Mouse (Mus musculus) limb, embryonic 11.5 days (tissue): Measurements from ENCODE around the gene Gm4559. TPM values are rescaled to one million over a fixed set of nuclear protein-coding genes. Genes with fewer than 3 reads are reported as not detected.
"Not testable (repeated sequence)": the region's sequence is repeated elsewhere in the genome, so short reads cannot be mapped to it uniquely, and the experiment has no call there.

Experiments used
- ATAC-seq: fragments of 200-750 bp; cut with Nextera tagmentation; 2 replicates; pipeline ENCODE4 v1.8.0; 2017; ENCODE audit warnings: low read depth; ENCODE audit not compliant: insufficient number of reproducible peaks, low FRiP score, low TSS enrichment
- DNase-seq: peaks from one replicate; pipeline ENCODE4 v3.0.0-alpha.2; 2015; ENCODE audit warnings: low spot score
- H3K27ac ChIP-seq: fragments of 300-500 bp; sonication (generic); replicated peaks from 2 replicates; pipeline ENCODE4 v1.5.1; 2014; ENCODE audit warnings: low read depth, mild to moderate bottlenecking, low read length
- H3K27me3 ChIP-seq: fragments of 300-500 bp; sonication (generic); 2 replicates; pipeline ENCODE4 v1.6.1; 2014; ENCODE audit warnings: mild to moderate bottlenecking, low read length, mixed read lengths; ENCODE audit not compliant: control insufficient read depth, insufficient read depth
- H3K36me3 ChIP-seq: fragments of 300-500 bp; sonication (generic); 2 replicates; pipeline ENCODE4 v1.6.1; 2014; ENCODE audit warnings: mild to moderate bottlenecking, low read length, moderate library complexity, mixed read lengths; ENCODE audit not compliant: control insufficient read depth, insufficient read depth
- H3K4me1 ChIP-seq: fragments of 300-500 bp; sonication (generic); 2 replicates; pipeline ENCODE4 v1.6.1; 2014; ENCODE audit warnings: low read length, mixed read lengths; ENCODE audit not compliant: control insufficient read depth, insufficient read depth
- H3K4me2 ChIP-seq: fragments of 300-500 bp; sonication (generic); 2 replicates; pipeline ENCODE4 v1.6.1; 2014; ENCODE audit warnings: low read depth, mild to moderate bottlenecking, moderate library complexity; ENCODE audit not compliant: severe bottlenecking
- H3K4me3 ChIP-seq: fragments of 300-500 bp; sonication (generic); 2 replicates; pipeline ENCODE4 v1.5.1; 2014; ENCODE audit warnings: low read depth, low read length
- H3K9ac ChIP-seq: fragments of 300-500 bp; sonication (generic); 2 replicates; pipeline ENCODE4 v1.6.1; 2014; ENCODE audit warnings: mild to moderate bottlenecking, low read length
- H3K9me3 ChIP-seq: fragments of 300-500 bp; sonication (generic); 2 replicates; pipeline ENCODE4 v1.6.1; 2016; ENCODE audit warnings: low read length; ENCODE audit not compliant: control insufficient read depth
- whole genome bisulfite sequencing: fragments of 180-500 bp; shearing (Covaris S2); extraction: QIAGEN DNeasy Blood & Tissue Kit; methylation state at CpG from one replicate; pipeline ENCODE4 v1.1.7; 2014; 5-methylcytosine and 5-hydroxymethylcytosine counted together
- polyA plus RNA-seq: library from polyadenylated mRNA; unstranded; fragments of >200 nt; fragmentation: Nextera tagmentation; extraction: Ambion mirVana; gene quantifications from 2 replicates; pipeline ENCODE4 v1.2.1, GENCODE M21; 2014

The Gm4559 gene
- polyA plus RNA-seq, 1 experiment from 2014 or later = not detected

DNA sequence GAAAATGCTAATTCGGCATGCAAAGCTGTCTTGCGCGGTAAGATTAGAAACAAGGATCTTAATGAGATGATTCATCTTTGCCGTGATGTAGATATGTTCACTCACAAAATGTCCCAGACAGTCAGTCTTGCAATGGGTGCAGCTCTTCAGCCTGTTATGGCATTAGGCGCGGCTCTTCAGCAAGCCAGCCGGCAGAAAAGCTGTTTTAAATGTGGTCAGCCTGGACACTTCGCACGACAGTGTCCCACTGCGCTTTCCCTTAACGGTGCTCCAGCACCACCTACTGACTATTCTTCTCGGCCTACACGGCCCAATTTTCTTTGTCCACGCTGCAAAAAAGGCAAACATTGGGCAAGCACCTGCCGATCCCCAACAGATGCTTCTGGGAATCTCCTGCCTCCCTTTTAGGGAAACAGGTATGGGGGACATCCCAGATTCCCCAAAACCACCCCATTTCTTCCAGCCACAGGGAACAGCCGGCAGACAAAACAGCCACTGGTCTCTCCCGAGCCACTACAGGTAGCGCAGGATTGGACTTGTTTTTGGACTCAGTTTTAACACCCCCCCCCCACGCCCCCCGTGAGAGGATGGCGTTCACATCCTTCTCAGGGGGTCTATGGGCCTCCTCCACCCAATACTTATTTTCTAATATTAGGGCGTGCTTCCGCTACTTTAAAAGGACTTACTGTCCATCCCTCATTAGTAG is 11.1 kb upstream of the Gm4559 start:
- no peaks in the 10 kb centered on the region for H3K9me3 ChIP-seq
- H3K27ac ChIP-seq = no peak overlapping the region
- no peak overlapping the region for H3K9ac ChIP-seq
- peak; percentile 70 for DNase-seq
- 10% methylated on average over 23 of the region's 23 CpGs for WGBS
- H3K4me2 ChIP-seq = peak overlapping the region; percentile 81
- 0 out of 2 replicates have a peak, but pooled peaks cover 3% of the 10 kb centered on the region for H3K4me1 ChIP-seq
- no peaks in the 10 kb centered on the region for H3K36me3 ChIP-seq
- no peaks in the 10 kb centered on the region for H3K27me3 ChIP-seq
- H3K4me3 ChIP-seq = peak overlapping the region; percentile 18
- ATAC-seq = peak; percentile 55; the same call in 1 of the 2 replicates

DNA sequence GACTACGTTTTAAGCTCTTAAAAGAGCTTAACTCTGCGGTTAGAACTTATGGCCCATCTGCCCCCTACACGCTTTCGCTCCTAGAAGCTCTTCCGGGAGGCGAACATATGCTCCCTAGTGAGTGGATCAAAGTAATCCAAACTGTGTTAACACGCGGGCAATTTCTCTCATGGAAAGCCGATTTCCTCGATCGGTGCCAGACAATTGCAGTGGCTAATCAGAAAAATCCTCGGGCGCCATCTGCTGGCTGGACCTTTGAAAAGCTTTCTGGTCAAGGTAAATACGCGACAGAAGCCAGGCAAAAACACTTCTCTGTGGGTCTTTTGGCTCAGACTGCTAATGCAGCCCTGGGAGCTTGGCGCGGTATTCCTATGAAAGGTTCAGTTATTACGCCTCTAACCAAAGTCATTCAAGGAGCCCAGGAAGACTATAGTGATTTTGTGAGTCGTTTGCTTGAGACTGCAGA is 10.5 kb upstream of the Gm4559 start:
- 0 out of 2 replicates have a peak, but pooled peaks cover 3% of the 10 kb centered on the region for H3K4me1 ChIP-seq
- peak; percentile 99 for DNase-seq
- H3K9me3 ChIP-seq = no peaks in the 10 kb centered on the region
- under 1% methylated on average over 19 of the region's 19 CpGs for WGBS
- H3K27ac ChIP-seq = peak overlapping the region; percentile 51; the same call in 1 of the 2 replicates
- peak overlapping the region; percentile 53 for H3K4me3 ChIP-seq
- H3K36me3 ChIP-seq = no peaks in the 10 kb centered on the region
- peak overlapping the region; percentile 81 for H3K4me2 ChIP-seq
- peak overlapping the region; percentile 65 for H3K9ac ChIP-seq
- no peaks in the 10 kb centered on the region for H3K27me3 ChIP-seq
- ATAC-seq = peak; percentile 58; the same call in 1 of the 2 replicates

- DNase-seq = peak; percentile 83
- no peaks in the 10 kb centered on the region for H3K9me3 ChIP-seq
- peak overlapping the region; percentile 81 for H3K4me2 ChIP-seq
- H3K9ac ChIP-seq = peak overlapping the region; percentile 65
- 0 out of 2 replicates have a peak, but pooled peaks cover 3% of the 10 kb centered on the region for H3K4me1 ChIP-seq
- ATAC-seq = peak; percentile 87
- H3K36me3 ChIP-seq = no peaks in the 10 kb centered on the region
- 0% methylated on average over 38 of the region's 38 CpGs for WGBS
- no peaks in the 10 kb centered on the region for H3K27me3 ChIP-seq
- peak overlapping the region; percentile 51 for H3K27ac ChIP-seq
- H3K4me3 ChIP-seq = peak overlapping the region; percentile 53
Observed at GRCm38 (mm10) chr7:142284023-142284591, 9.9 kb upstream of the Gm4559 start.

DNA sequence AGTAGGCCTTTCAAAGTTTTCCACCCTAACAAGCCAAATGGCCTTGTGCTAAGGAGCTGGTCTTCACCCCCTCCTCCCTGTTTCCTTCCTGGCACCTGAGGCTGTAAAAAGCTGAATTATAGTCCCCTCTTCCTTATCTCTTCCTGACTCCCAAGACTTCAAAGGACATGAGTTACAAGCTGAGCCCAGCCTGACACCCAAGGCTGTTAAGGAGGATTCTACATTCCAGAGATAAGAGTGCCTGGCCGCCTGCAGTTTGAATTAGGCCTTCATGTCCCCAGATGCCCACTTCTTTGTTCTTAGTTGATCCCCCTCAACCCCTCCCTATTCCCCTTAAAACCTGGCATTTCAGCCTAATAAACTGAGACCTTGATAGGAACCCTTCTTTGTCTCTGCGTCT is 8.7 kb upstream of the Gm4559 start:
- 9% methylated on average over 2 of the region's 2 CpGs for WGBS
- not testable (repeated sequence) for DNase-seq, H3K9ac ChIP-seq, H3K4me2 ChIP-seq, H3K36me3 ChIP-seq, H3K9me3 ChIP-seq, H3K4me3 ChIP-seq, H3K27me3 ChIP-seq, H3K4me1 ChIP-seq, H3K27ac ChIP-seq, ATAC-seq

DNA sequence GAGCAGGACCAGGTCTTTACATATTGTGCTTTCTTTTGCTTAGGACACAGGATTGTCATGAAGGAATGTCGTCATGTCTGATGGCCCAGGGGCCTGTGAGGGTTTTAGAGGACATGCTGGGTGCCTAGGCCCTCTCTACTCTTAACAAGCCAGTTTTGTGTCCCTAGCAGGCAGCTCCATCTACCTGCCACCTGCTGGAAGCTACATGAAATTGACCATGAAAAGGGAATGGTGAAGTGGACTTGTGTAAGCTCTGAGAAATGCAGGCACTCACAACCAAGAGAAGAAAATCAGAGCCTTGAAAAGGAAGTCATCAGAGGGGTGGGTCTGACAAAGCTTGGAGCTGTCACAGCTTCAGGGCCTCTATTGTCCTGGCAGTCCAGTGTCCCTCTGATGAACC is 5.1 kb upstream of the Gm4559 start:
- not testable (repeated sequence) for H3K36me3 ChIP-seq, H3K4me1 ChIP-seq, H3K27me3 ChIP-seq, H3K9me3 ChIP-seq, H3K4me2 ChIP-seq, H3K27ac ChIP-seq, ATAC-seq, H3K9ac ChIP-seq, H3K4me3 ChIP-seq, DNase-seq
- WGBS = 75% methylated on average over 1 of the region's 1 CpGs

- not testable (repeated sequence) for H3K4me3 ChIP-seq, H3K36me3 ChIP-seq, H3K9me3 ChIP-seq, H3K4me2 ChIP-seq, H3K9ac ChIP-seq, H3K27me3 ChIP-seq, H3K4me1 ChIP-seq, ATAC-seq, H3K27ac ChIP-seq
- peak; percentile 76 for DNase-seq
- WGBS = 0% methylated on average over 3 of the region's 3 CpGs
Observed at GRCm38 (mm10) chr7:142278183-142278582, 4.0 kb upstream of the Gm4559 start.

DNA sequence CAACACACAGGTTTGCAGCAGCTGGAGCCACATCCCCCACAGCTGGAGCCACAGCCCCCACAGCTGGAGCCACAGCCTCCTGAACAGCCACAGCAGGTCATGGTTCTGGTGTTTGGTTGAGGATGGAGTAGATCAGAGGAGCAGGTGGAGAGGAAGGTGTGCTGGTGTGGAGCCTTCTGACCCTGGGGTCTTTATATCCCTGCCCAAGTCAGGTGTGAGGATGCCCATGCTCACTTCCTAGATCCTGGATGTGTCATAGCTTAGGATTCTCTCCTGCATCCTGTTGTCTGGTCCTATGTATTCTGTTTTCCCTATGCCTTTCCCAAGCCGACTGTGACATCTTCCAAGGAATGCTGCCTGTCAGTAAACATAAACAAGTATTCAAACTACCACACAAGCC is 15.9 kb downstream of the Gm4559 start, which contains the start of gene Gm2431:
Gm2431 (minus strand) TSS at position 101 of the 400 bp plus-strand sequence.
- not testable (repeated sequence) for H3K9me3 ChIP-seq, H3K27ac ChIP-seq, H3K4me3 ChIP-seq, H3K27me3 ChIP-seq, H3K36me3 ChIP-seq, H3K4me2 ChIP-seq, H3K4me1 ChIP-seq, ATAC-seq, DNase-seq, H3K9ac ChIP-seq
- WGBS = 63% methylated on average over 1 of the region's 1 CpGs

DNA sequence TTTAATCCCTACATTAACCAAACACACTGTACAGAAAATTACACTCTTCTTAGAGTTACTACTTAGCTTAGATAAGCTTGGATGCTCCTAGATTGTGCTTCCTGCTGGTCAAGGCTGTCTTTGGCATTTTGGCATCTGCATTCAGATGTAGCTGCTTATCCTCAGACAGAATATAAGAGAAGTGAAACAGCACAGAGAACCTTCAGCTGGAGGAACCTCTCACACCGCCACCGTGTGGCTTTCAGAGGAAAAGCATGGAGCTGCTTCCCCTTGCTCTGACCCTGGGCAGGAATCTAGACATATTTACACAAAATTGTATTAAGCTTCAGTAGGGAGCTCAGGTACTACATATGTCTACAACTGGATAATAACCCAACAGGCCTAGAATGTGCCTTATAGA is 18.6 kb downstream of the Gm4559 start:
- no peaks in the 10 kb centered on the region for H3K9me3 ChIP-seq
- DNase-seq (peak; percentile 48), ATAC-seq (no peak)
- no peaks in the 10 kb centered on the region for H3K4me1 ChIP-seq
- H3K4me2 ChIP-seq = no peak overlapping the region
- WGBS = 0% methylated on average over 2 of the region's 2 CpGs
- H3K27me3 ChIP-seq = no peaks in the 10 kb centered on the region
- no peak overlapping the region for H3K27ac ChIP-seq
- H3K9ac ChIP-seq = no peak overlapping the region
- H3K4me3 ChIP-seq = no peak overlapping the region
- no peaks in the 10 kb centered on the region for H3K36me3 ChIP-seq
